Mouse (Mus musculus) kidney, embryonic 15.5 days (tissue): ENCODE results near the gene Ppp2r3d. TPM values are rescaled to one million over a fixed set of nuclear protein-coding genes. Genes with fewer than 3 reads are reported as not detected.
A peak's percentile ranks its signal among the peaks of the same experiment; 100 is the strongest.

ENCODE experiments used
- ATAC-seq: fragments of 200-750 bp; cut with Nextera tagmentation; replicated peaks from 2 replicates; pipeline ENCODE4 v1.8.0; 2017; ENCODE audit warnings: moderate TSS enrichment; ENCODE audit not compliant: low FRiP score
- H3K27ac ChIP-seq: fragments of 300-500 bp; sonication (generic); 2 replicates; pipeline ENCODE4 v1.5.1; 2015; ENCODE audit warnings: mild to moderate bottlenecking, inconsistent platforms
- H3K27me3 ChIP-seq: fragments of 300-500 bp; sonication (generic); 2 replicates; pipeline ENCODE4 v1.6.1; 2015; ENCODE audit warnings: inconsistent platforms
- H3K36me3 ChIP-seq: fragments of 300-500 bp; sonication (generic); 2 replicates; pipeline ENCODE4 v1.6.1; 2015; ENCODE audit warnings: inconsistent platforms
- H3K4me1 ChIP-seq: fragments of 300-500 bp; sonication (generic); 2 replicates; pipeline ENCODE4 v1.6.1; 2015; ENCODE audit warnings: inconsistent platforms
- H3K4me2 ChIP-seq: fragments of 300-500 bp; sonication (generic); 2 replicates; pipeline ENCODE4 v1.6.1; 2015; ENCODE audit warnings: moderate library complexity, mild to moderate bottlenecking, inconsistent platforms
- H3K4me3 ChIP-seq: fragments of 300-500 bp; sonication (generic); replicated peaks from 2 replicates; pipeline ENCODE4 v1.5.1; 2015; ENCODE audit warnings: mild to moderate bottlenecking, inconsistent platforms
- H3K9ac ChIP-seq: fragments of 300-500 bp; sonication (generic); 2 replicates; pipeline ENCODE4 v1.6.1; 2015; ENCODE audit warnings: mild to moderate bottlenecking, inconsistent platforms
- H3K9me3 ChIP-seq: fragments of 300-500 bp; sonication (generic); replicated peaks from 2 replicates; pipeline ENCODE4 v1.6.1; 2016; ENCODE audit warnings: inconsistent platforms
- WGBS: fragments of 180-500 bp; shearing (Covaris S2); methylation state at CpG from one replicate; pipeline ENCODE4 v1.1.7; 2015; ENCODE audit warnings: mixed read lengths; 5-methylcytosine and 5-hydroxymethylcytosine counted together
- polyA plus RNA-seq: library from polyadenylated mRNA; unstranded; fragments of >200 nt; fragmentation: Nextera tagmentation; extraction: Ambion mirVana; gene quantifications from 2 replicates; pipeline ENCODE4 v1.2.1, GENCODE M21; 2015

Ppp2r3d gene
- polyA plus RNA-seq, 1 experiment from 2014 or later, result 150 TPM

- ATAC-seq, result peak; percentile 13; the same call in 1 of the 2 replicates
- H3K9me3 ChIP-seq, result peaks cover 30% of the 10 kb centered on the region
- no peak overlapping the region for H3K4me3 ChIP-seq
- H3K27ac ChIP-seq, result no peak overlapping the region
- H3K36me3 ChIP-seq, result peaks cover 37% of the 10 kb centered on the region
- H3K9ac ChIP-seq, result no peak overlapping the region
- H3K4me2 ChIP-seq, result no peak overlapping the region
- H3K27me3 ChIP-seq, result no peaks in the 10 kb centered on the region
- WGBS, result 97% methylated on average over 20 of the region's 22 CpGs
- H3K4me1 ChIP-seq, result no peaks in the 10 kb centered on the region
These were observed 37.9 kb downstream of the Ppp2r3d start for GRCm38 (mm10) chr9:124438686-124439346.

DNA sequence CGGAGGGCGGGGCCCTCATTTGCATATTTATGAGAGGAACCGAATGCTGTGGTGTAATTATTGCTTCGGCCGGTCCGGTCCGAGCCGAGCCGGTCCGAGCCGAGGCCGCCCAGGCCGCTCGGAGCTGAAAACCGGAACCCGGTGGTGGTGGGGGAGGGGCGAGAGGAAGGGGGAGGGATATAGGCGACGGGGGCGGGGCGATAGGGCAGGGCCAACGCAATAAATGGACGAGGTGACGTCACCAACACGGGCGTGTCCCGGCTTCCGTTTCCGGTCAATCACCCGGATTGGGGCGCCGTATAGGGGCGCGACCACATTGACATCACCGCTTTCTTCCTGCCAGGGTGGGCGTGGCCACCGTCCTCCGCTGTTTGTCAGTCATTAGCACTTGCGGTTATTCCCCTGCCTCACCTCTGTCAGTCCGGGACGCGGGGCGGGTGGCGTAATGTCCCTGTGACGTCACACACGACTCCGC lies 51.2 kb downstream of the Ppp2r3d start:
- peak overlapping the region; percentile 71 for H3K4me3 ChIP-seq
- H3K9ac ChIP-seq, result peak overlapping the region; percentile 69
- WGBS, result under 1% methylated on average over 46 of the region's 47 CpGs
- H3K4me2 ChIP-seq, result peak overlapping the region; percentile 79
- ATAC-seq, result peak; percentile 33
- no peaks in the 10 kb centered on the region for H3K9me3 ChIP-seq
- H3K27me3 ChIP-seq, result peaks cover 4% of the 10 kb centered on the region; the same call in 1 of the 2 replicates
- peak overlapping the region; percentile 99 for H3K27ac ChIP-seq
- H3K36me3 ChIP-seq, result no peaks in the 10 kb centered on the region
- H3K4me1 ChIP-seq, result no peaks in the 10 kb centered on the region

DNA sequence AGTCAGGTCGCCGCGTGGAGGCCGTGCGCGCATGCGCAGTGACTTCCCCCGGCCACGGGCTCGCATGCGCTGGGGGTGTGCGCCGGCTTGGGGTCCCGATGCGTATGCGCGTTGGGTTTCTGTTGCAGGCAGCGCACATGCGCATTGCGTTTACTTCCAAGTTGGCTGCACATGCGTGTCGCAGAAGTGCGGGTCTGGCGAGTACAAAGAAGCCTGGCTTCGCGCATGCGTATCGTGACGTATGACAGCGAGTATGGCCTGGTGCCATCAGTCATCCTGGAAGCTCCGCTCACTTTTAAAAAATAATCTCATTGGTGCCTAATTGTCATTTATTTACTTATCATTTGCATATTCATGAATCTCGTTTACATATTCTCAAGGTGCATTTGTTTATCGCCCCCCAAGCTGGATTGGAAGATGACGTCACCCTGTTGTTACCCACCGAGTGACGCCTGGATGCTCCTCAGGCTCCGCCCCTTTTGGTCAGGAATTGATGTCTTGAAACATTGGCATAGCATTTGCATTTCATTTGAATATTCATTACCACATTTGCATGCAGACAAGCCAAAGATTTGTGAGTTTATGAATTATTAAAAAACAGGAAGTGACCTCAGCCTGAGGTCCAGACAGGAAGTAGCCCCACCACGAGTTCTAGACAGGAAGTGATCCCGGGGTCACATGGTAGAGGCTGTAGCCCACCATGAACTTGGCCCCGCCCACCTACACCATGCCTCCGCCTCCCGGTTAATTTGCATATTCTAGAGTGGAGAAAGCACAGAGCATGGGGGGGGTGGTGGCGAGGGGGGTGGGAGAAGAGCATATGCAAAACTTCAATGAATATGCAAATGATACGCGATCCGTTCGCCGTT lies 51.9 kb downstream of the Ppp2r3d start:
- under 1% methylated on average over 48 of the region's 48 CpGs for WGBS
- Histone ChIP-seq H3K36me3 (no peaks in the 10 kb centered on the region), H3K9me3 (no peaks in the 10 kb centered on the region), H3K27me3 (peaks cover 4% of the 10 kb centered on the region; the same call in 1 of the 2 replicates), H3K9ac (peak overlapping the region; percentile 71), H3K27ac (peak overlapping the region; percentile 99), H3K4me2 (peak overlapping the region; percentile 79), H3K4me3 (peak overlapping the region; percentile 71), H3K4me1 (no peaks in the 10 kb centered on the region)
- ATAC-seq, result peak; percentile 72

DNA sequence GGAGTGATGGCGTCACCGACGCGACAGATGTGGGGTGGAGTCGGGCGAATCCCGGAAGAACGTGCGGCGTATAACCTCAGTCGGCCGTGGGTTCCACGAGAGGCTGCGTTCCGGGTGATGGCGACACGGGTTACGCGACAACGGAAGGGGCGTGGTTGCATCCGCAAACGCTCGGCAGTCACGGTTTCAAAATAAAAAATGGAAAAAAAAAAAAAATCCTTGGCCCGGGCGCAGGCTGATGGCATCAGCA lies 52.5 kb downstream of the Ppp2r3d start:
- ATAC-seq, result no peak; the same call in 1 of the 2 replicates

DNA sequence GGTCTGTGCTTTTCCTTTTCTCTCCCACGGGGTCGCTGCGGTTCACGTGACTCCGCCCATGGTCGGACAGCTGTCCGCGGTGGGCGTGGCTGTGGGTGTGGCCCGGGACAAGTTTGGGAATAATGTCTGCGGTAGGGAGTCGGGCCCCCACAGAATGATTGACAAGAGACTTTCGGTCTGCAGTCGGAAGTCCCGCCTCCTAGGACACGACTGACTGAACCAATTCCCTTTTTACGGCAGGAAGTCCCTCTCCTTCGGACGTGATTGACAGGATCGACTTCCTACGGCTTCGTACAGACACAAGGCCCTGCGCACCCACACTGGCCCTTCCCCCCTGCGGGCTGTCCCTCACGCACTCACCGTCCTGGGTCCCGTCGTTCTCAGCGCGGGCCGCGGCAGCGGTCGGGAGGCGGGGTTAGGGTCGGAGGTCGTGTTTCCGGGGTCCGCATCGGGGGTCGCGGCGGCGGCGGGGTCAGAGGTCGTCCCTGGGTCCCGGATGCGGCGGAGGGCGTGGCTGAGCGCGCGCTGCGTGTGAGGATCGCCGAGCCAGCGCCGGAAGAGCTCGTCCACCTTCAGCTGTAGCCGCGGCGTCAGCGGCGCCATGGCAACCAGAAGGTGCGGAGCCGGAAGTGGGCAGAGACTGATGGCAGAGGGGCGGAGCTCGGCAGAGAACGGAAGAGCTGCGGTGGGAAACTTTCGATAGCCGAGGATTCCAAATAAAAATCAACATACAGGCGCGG lies 53.0 kb downstream of the Ppp2r3d start:
- Histone ChIP-seq H3K4me1 (no peaks in the 10 kb centered on the region), H3K9ac (peak overlapping the region; percentile 71), H3K4me2 (peak overlapping the region; percentile 79), H3K27ac (peak overlapping the region; percentile 99), H3K27me3 (no peaks in the 10 kb centered on the region), H3K4me3 (peak overlapping the region; percentile 71), H3K9me3 (no peaks in the 10 kb centered on the region), H3K36me3 (no peaks in the 10 kb centered on the region)
- WGBS, result under 1% methylated on average over 74 of the region's 74 CpGs
- peak; percentile 82 for ATAC-seq

More for the DNA sequence above, 52.5 kb downstream of the Ppp2r3d start:
- peak overlapping the region; percentile 79 for H3K4me2 ChIP-seq
- no peaks in the 10 kb centered on the region for H3K36me3 ChIP-seq
- peak overlapping the region; percentile 99 for H3K27ac ChIP-seq
- H3K9ac ChIP-seq, result peak overlapping the region; percentile 71
- no peaks in the 10 kb centered on the region for H3K9me3 ChIP-seq
- WGBS, result under 1% methylated on average over 27 of the region's 27 CpGs
- H3K4me3 ChIP-seq, result peak overlapping the region; percentile 71
- H3K27me3 ChIP-seq, result peaks cover under 1% of the 10 kb centered on the region; the same call in 1 of the 2 replicates
- H3K4me1 ChIP-seq, result no peaks in the 10 kb centered on the region

GRCm38 (mm10) chr9:124422900-124423551 lies 53.7 kb downstream of the Ppp2r3d start:
- WGBS, result under 1% methylated on average over 59 of the region's 59 CpGs
- Histone ChIP-seq H3K4me3 (peak overlapping the region; percentile 71), H3K4me1 (no peaks in the 10 kb centered on the region), H3K27me3 (no peaks in the 10 kb centered on the region), H3K9ac (peak overlapping the region; percentile 71), H3K36me3 (no peaks in the 10 kb centered on the region), H3K27ac (peak overlapping the region; percentile 99), H3K9me3 (no peaks in the 10 kb centered on the region), H3K4me2 (peak overlapping the region; percentile 79)
- peak; percentile 80 for ATAC-seq

- ATAC-seq, result no peak
- H3K4me3 ChIP-seq, result peak overlapping the region; percentile 71
- H3K4me1 ChIP-seq, result no peaks in the 10 kb centered on the region
- H3K36me3 ChIP-seq, result no peaks in the 10 kb centered on the region
- peak overlapping the region; percentile 99 for H3K27ac ChIP-seq
- H3K9me3 ChIP-seq, result no peaks in the 10 kb centered on the region
- peak overlapping the region; percentile 79 for H3K4me2 ChIP-seq
- 0 out of 2 replicates have a peak overlapping the region, but pooled peaks have one; percentile 14 for H3K9ac ChIP-seq
- WGBS, result 1% methylated on average over 22 of the region's 25 CpGs
- H3K27me3 ChIP-seq, result no peaks in the 10 kb centered on the region
These were observed 54.3 kb downstream of the Ppp2r3d start for GRCm38 (mm10) chr9:124422427-124422826.

DNA sequence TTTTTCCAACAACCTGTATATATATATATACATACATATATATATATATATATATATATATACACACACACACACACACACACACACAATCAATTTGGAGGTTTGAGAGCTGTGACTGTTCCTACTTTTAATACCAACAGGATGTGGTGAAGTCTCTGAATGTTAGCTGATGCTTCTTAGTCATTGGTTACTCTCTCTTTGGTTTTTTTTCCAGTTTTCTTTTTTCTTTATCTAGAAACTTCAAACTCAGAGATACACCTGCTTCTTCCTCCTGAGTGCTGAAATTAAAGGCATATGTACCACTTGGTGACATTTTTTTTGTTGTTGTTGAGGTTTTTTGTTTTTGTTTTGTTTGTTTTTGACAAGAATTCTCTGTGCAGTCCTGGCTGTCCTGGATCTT lies 63.8 kb downstream of the Ppp2r3d start:
- Histone ChIP-seq H3K9me3 (no peaks in the 10 kb centered on the region), H3K4me3 (no peak overlapping the region), H3K27ac (no peak overlapping the region), H3K9ac (no peak overlapping the region), H3K27me3 (no peaks in the 10 kb centered on the region), H3K4me1 (no peaks in the 10 kb centered on the region), H3K4me2 (no peak overlapping the region), H3K36me3 (no peaks in the 10 kb centered on the region)
- no peak for ATAC-seq

- Histone ChIP-seq H3K27ac (no peak overlapping the region), H3K4me2 (no peak overlapping the region), H3K9ac (no peak overlapping the region), H3K4me3 (no peak overlapping the region), H3K9me3 (no peaks in the 10 kb centered on the region), H3K4me1 (no peaks in the 10 kb centered on the region), H3K36me3 (no peaks in the 10 kb centered on the region), H3K27me3 (no peaks in the 10 kb centered on the region)
- ATAC-seq, result no peak
- WGBS, result 37% methylated on average over 1 of the region's 1 CpGs
These were observed 65.1 kb downstream of the Ppp2r3d start for GRCm38 (mm10) chr9:124411553-124411952.

GRCm38 (mm10) chr9:124408564-124408963 lies 68.1 kb downstream of the Ppp2r3d start:
- no peak for ATAC-seq
- no peak overlapping the region for H3K4me3 ChIP-seq
- no peaks in the 10 kb centered on the region for H3K36me3 ChIP-seq
- no peaks in the 10 kb centered on the region for H3K9me3 ChIP-seq
- 52% methylated on average over 1 of the region's 1 CpGs for WGBS
- H3K27ac ChIP-seq, result no peak overlapping the region
- no peak overlapping the region for H3K4me2 ChIP-seq
- no peak overlapping the region for H3K9ac ChIP-seq
- no peaks in the 10 kb centered on the region for H3K4me1 ChIP-seq
- no peaks in the 10 kb centered on the region for H3K27me3 ChIP-seq
